Mouse (Mus musculus): ENCODE results near the gene Pmpcb. TPM values are rescaled to one million over a fixed set of nuclear protein-coding genes. Genes with fewer than 3 reads are reported as not detected.

Pmpcb gene
- polyA plus RNA-seq, 1 experiment from 2014 or later, result 90.5 TPM

DNA sequence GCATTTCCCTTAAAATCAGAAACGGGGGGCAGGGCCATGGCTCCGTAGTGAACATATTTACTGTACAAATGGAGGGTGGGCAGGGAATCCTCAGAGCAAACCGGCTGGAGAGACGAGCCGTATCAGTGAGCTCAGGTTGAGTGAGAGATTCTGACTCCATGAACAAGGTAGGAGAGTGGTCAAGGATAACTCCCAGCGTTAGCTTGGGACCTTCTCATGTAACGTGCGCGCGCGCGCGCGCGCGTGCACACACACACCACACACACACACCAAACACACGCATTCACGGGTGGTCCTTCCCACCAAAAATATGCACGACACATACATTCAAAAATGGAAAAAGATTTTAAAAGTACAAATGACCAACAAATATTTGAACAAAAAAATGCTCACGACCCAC, 1.8 kb upstream of the Pmpcb start:
- Histone ChIP-seq H3K9me3 (replicated peaks) (no peaks in the 10 kb centered on the region), H3K9ac (no peak overlapping the region), H3K27me3 (no peaks in the 10 kb centered on the region), H3K4me1 (peaks cover 18% of the 10 kb centered on the region), H3K4me2 (peak overlapping the region; percentile 36; the same call in 1 of the 2 replicates), H3K27ac (no peak overlapping the region), H3K4me3 (replicated peaks) (peak overlapping the region; percentile 23), H3K36me3 (peaks cover 15% of the 10 kb centered on the region)
- no peak for ATAC-seq (replicated peaks; ENCODE audit: low FRiP score)
- WGBS, result 79% methylated on average over 20 of the region's 20 CpGs

- Histone ChIP-seq H3K27me3 (no peaks in the 10 kb centered on the region), H3K4me1 (peaks cover 18% of the 10 kb centered on the region), H3K27ac (no peak overlapping the region), H3K9ac (no peak overlapping the region), H3K9me3 (replicated peaks) (no peaks in the 10 kb centered on the region), H3K4me2 (peak overlapping the region; percentile 36; the same call in 1 of the 2 replicates), H3K4me3 (replicated peaks) (peak overlapping the region; percentile 23), H3K36me3 (peaks cover 20% of the 10 kb centered on the region)
- 32% methylated on average over 10 of the region's 10 CpGs for WGBS
- no peak for ATAC-seq (replicated peaks; ENCODE audit: low FRiP score)
These were observed 1.4 kb upstream of the Pmpcb start for GRCm38 (mm10) chr5:21735584-21735983.

GRCm38 (mm10) chr5:21736046-21736445, 895 bp upstream of the Pmpcb start:
- no peak overlapping the region for H3K4me3 ChIP-seq (replicated peaks)
- H3K9me3 ChIP-seq (replicated peaks), result no peaks in the 10 kb centered on the region
- no peaks in the 10 kb centered on the region for H3K27me3 ChIP-seq
- H3K9ac ChIP-seq, result no peak overlapping the region
- peaks cover 18% of the 10 kb centered on the region for H3K4me1 ChIP-seq
- peaks cover 22% of the 10 kb centered on the region for H3K36me3 ChIP-seq
- ATAC-seq (replicated peaks; ENCODE audit: low FRiP score), result no peak
- 90% methylated on average over 11 of the region's 11 CpGs for WGBS
- no peak overlapping the region for H3K4me2 ChIP-seq
- H3K27ac ChIP-seq, result no peak overlapping the region

DNA sequence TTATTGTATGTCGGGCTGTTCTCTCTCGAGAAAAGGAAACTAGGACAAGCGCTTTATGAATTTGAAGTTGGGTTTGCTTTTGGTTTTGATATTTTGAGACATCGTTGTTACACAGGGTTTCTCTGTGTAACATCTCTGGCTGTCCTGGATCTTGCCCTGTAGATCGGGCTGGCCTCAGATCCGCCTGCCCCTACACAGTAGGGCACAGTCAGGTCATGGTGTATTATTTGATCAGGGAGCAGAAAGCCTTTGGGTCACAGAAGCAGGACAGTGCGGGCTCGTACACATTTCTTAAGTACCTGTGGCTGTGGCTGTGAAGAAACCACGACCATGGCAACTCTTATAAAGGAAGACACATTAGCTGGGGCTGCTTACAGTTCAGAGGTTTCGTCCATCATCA, 679 bp downstream of the Pmpcb start:
- Histone ChIP-seq H3K36me3 (peaks cover 37% of the 10 kb centered on the region), H3K9me3 (replicated peaks) (no peaks in the 10 kb centered on the region), H3K9ac (peak overlapping the region; percentile 89), H3K4me3 (replicated peaks) (peak overlapping the region; percentile 99), H3K4me1 (peaks cover 14% of the 10 kb centered on the region), H3K27ac (no peak overlapping the region), H3K4me2 (peak overlapping the region; percentile 67), H3K27me3 (no peaks in the 10 kb centered on the region)
- 15% methylated on average over 10 of the region's 10 CpGs for WGBS
- ATAC-seq (replicated peaks; ENCODE audit: low FRiP score), result no peak

DNA sequence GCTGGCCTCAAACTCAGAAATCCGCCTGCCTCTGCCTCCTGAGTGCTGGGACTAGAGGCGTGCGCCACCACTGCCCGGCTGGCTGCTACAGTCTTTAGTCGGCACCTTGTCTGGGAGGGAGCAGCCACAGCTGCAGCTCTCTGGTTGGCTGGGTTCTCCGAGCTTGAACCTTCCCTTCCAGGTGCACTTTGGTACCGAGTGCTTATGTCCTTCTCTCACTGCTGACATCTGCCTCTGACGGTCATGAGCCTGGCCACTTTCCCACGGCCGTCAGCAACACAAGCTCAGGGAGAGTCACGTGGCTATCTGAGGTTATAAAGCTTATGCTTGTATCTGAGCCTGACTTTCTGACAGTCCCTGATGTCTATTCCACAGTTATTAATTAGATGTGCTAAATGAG, 2.2 kb downstream of the Pmpcb start:
- WGBS, result 85% methylated on average over 11 of the region's 11 CpGs
- no peaks in the 10 kb centered on the region for H3K27me3 ChIP-seq
- no peak overlapping the region for H3K4me2 ChIP-seq
- H3K27ac ChIP-seq, result no peak overlapping the region
- peaks cover 14% of the 10 kb centered on the region for H3K4me1 ChIP-seq
- H3K9ac ChIP-seq, result no peak overlapping the region
- no peak for ATAC-seq (replicated peaks; ENCODE audit: low FRiP score)
- H3K4me3 ChIP-seq (replicated peaks), result no peak overlapping the region
- no peaks in the 10 kb centered on the region for H3K9me3 ChIP-seq (replicated peaks)
- H3K36me3 ChIP-seq, result peaks cover 52% of the 10 kb centered on the region

- no peaks in the 10 kb centered on the region for H3K9me3 ChIP-seq (replicated peaks)
- H3K9ac ChIP-seq, result no peak overlapping the region
- H3K4me1 ChIP-seq, result peaks cover 14% of the 10 kb centered on the region
- no peak for ATAC-seq (replicated peaks; ENCODE audit: low FRiP score)
- no peak overlapping the region for H3K27ac ChIP-seq
- H3K36me3 ChIP-seq, result peaks cover 60% of the 10 kb centered on the region
- WGBS, result 88% methylated on average over 13 of the region's 13 CpGs
- H3K4me3 ChIP-seq (replicated peaks), result no peak overlapping the region
- no peak overlapping the region for H3K4me2 ChIP-seq
- no peaks in the 10 kb centered on the region for H3K27me3 ChIP-seq
These were observed 2.9 kb downstream of the Pmpcb start for GRCm38 (mm10) chr5:21739881-21740280.

GRCm38 (mm10) chr5:21743606-21744005, 6.7 kb downstream of the Pmpcb start:
- H3K4me3 ChIP-seq (replicated peaks), result no peak overlapping the region
- no peaks in the 10 kb centered on the region for H3K27me3 ChIP-seq
- peaks cover 2% of the 10 kb centered on the region; the same call in 1 of the 2 replicates for H3K4me1 ChIP-seq
- H3K36me3 ChIP-seq, result peaks cover 96% of the 10 kb centered on the region
- H3K4me2 ChIP-seq, result no peak overlapping the region
- no peak for ATAC-seq (replicated peaks; ENCODE audit: low FRiP score)
- no peaks in the 10 kb centered on the region for H3K9me3 ChIP-seq (replicated peaks)
- 96% methylated on average over 10 of the region's 10 CpGs for WGBS
- no peak overlapping the region for H3K27ac ChIP-seq
- no peak overlapping the region for H3K9ac ChIP-seq

DNA sequence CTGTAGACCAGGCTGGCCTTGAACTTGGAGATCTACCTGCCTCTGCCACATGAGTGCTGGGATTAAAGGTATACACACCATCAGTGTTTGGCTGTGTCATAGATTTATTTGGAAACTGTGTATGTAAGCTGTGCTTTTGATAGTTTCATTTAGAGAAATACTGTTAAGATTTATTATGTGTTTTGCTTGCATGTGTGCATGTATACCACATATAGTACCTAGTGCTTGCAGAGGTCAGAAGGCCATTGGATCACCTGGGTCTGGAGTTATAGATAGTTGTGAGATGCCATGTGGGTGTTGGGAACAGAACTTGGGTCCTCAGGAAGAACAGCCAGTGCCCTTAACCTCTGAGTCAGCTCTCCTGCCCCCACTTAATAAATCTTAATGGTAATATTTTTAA, 7.7 kb downstream of the Pmpcb start:
- no peak overlapping the region for H3K4me3 ChIP-seq (replicated peaks)
- no peak for ATAC-seq (replicated peaks; ENCODE audit: low FRiP score)
- H3K27ac ChIP-seq, result no peak overlapping the region
- no peaks in the 10 kb centered on the region for H3K27me3 ChIP-seq
- H3K4me1 ChIP-seq, result no peaks in the 10 kb centered on the region
- H3K9me3 ChIP-seq (replicated peaks), result no peaks in the 10 kb centered on the region
- H3K36me3 ChIP-seq, result peaks cover 98% of the 10 kb centered on the region
- no peak overlapping the region for H3K4me2 ChIP-seq
- H3K9ac ChIP-seq, result no peak overlapping the region

- Histone ChIP-seq H3K36me3 (peaks cover 100% of the 10 kb centered on the region), H3K27ac (no peak overlapping the region), H3K9me3 (replicated peaks) (no peaks in the 10 kb centered on the region), H3K4me3 (replicated peaks) (no peak overlapping the region), H3K4me2 (no peak overlapping the region), H3K4me1 (no peaks in the 10 kb centered on the region), H3K9ac (no peak overlapping the region), H3K27me3 (no peaks in the 10 kb centered on the region)
- no peak for ATAC-seq (replicated peaks; ENCODE audit: low FRiP score)
- WGBS, result 94% methylated on average over 8 of the region's 8 CpGs
These were observed 9.0 kb downstream of the Pmpcb start for GRCm38 (mm10) chr5:21745966-21746365.

- Histone ChIP-seq H3K9me3 (replicated peaks) (no peaks in the 10 kb centered on the region), H3K4me1 (no peaks in the 10 kb centered on the region), H3K27ac (no peak overlapping the region), H3K36me3 (peaks cover 76% of the 10 kb centered on the region), H3K27me3 (no peaks in the 10 kb centered on the region), H3K9ac (no peak overlapping the region), H3K4me2 (no peak overlapping the region), H3K4me3 (replicated peaks) (no peak overlapping the region)
- ATAC-seq (replicated peaks; ENCODE audit: low FRiP score), result no peak
- 96% methylated on average over 4 of the region's 4 CpGs for WGBS
These were observed 31.6 kb downstream of the Pmpcb start for GRCm38 (mm10) chr5:21768506-21768905.

GRCm38 (mm10) chr5:21769841-21770240, 32.9 kb downstream of the Pmpcb start:
- H3K4me1 ChIP-seq, result no peaks in the 10 kb centered on the region
- no peak for ATAC-seq (replicated peaks; ENCODE audit: low FRiP score)
- H3K9ac ChIP-seq, result no peak overlapping the region
- no peak overlapping the region for H3K27ac ChIP-seq
- H3K27me3 ChIP-seq, result no peaks in the 10 kb centered on the region
- H3K4me3 ChIP-seq (replicated peaks), result no peak overlapping the region
- no peak overlapping the region for H3K4me2 ChIP-seq
- no peaks in the 10 kb centered on the region for H3K9me3 ChIP-seq (replicated peaks)
- WGBS, result 88% methylated on average over 6 of the region's 6 CpGs
- peaks cover 76% of the 10 kb centered on the region for H3K36me3 ChIP-seq

DNA sequence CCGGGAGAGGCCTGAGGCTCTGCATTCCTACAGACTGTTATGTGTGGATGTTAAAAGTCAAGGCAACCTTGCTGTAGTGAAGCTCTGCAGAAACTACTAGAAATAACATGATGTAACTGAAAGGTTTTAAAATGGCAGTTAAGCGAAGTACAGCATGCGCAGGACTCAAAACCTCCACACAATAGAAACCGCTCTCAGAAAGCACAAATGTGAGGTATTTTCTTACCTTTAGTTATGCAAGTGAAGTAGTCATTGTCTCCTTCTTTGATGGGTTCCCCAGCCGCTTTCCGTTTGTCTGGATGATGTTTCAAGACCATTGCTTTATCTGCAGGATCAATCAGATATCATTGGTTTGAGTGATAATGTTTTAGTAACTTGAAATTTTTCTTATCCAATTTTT, 39.5 kb downstream of the Pmpcb start:
- peaks cover 76% of the 10 kb centered on the region for H3K36me3 ChIP-seq
- H3K4me3 ChIP-seq (replicated peaks), result no peak overlapping the region
- no peaks in the 10 kb centered on the region for H3K4me1 ChIP-seq
- no peaks in the 10 kb centered on the region for H3K9me3 ChIP-seq (replicated peaks)
- no peak overlapping the region for H3K4me2 ChIP-seq
- H3K9ac ChIP-seq, result no peak overlapping the region
- ATAC-seq (replicated peaks; ENCODE audit: low FRiP score), result no peak
- 94% methylated on average over 6 of the region's 6 CpGs for WGBS
- no peaks in the 10 kb centered on the region for H3K27me3 ChIP-seq
- no peak overlapping the region for H3K27ac ChIP-seq
